Mouse (Mus musculus) c-Kit-positive CD71-positive TER-119-positive erythroid progenitor cells, embryonic 14.5 days (primary cell): ENCODE data around the gene Cobl.

Source experiments
- DNase-seq: peaks from one replicate; pipeline ENCODE4 v3.0.0-alpha.2; 2013; ENCODE audit warnings: low spot score

Gene Cobl

DNA sequence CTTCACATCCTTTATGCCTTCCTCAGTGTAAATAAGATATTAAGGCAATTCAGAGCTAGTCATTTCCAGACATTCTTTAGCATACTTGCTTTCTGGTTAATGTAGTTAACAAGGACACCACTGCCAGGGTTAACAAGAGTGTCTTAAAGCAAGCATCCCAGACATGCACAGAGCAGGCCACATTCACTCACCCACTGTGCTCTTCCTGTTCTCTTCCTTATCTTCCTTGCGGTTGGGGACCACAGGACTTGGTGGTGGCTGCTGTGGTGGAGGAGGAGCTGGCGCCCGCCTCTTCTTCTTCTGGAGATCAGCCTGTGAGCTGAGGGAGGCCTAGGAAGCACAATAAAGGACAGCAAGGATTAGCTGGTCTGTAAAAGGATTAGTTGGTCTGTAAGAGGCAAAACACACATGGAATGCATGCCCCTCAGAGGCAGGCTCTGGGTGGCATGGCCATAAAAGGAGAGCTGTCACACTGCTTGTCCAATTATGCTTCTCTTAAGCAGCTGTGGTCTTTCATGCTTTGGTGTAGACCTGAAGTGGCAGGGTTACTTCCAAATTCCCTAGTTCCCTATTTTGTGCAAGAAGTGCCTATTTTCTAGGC lies 155.2 kb downstream of the Cobl start:
- no peak for DNase-seq

DNA sequence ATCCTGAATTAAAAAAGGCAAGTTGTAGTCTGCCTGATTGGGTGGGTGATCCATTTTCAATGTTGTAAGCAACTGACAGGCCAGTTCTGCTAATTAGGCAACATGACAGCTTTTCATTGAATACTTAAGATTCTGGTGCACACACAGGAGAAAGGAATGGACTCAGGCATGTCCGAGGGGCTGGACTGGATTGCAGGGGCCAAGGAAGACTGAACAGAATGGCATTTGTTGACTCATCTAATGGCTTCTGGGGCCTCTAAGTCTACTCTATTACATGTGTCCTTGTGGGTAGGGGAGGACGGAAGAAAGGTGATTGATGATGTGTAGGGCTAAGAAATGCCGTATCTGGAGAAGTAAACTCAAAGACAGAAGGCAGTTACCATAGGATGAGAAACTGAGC lies 159.9 kb downstream of the Cobl start:
- no peak for DNase-seq

DNA sequence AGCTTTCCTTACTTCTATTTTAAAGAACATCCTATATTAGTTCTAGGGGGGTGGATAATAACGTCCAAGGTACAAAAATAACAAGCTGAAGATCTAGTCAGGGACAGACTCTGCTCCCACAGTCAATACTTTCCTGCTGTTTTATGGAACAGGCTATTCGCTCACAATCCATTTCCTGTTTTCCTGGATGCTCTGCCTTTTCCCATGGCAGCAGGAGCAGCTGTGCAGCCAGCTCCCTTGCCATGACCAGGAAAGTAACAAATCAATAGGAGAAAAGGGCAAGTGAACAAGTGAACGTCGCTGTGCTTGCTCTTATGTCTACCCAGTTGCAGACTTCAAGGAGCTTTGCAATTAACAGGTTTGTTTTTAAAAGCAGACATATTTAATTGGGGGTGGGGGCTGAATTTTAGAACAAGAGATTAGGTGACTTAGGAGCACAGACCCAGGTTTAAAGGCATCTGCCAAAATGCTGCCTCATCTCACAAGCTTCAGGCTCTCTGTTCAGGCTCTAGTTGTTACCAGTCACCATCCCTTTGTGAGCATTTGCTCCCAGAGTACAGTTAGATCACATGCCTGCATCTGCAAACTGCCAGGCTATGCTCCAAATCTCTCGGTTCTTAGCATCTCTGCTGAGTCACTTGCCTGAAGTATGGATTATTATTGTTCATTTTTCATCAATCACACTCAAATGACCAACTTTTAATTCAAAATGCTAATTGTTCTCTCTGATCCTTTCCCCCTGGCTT lies 164.9 kb downstream of the Cobl start:
- no peak for DNase-seq

DNA sequence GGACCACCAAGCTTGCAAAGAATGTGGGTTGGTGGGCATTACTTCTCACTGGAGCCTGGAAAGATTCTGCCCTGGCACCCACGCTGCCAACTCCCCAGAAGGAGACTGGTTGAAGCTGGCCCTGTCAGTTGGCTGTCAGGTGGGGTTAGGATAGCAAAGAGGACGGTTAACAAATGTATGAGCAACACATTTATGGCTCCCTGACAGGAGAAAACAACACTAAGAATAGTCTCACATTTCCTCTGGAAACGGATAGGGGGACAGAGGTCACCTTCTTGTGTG lies 173.2 kb downstream of the Cobl start:
- no peak for DNase-seq

DNA sequence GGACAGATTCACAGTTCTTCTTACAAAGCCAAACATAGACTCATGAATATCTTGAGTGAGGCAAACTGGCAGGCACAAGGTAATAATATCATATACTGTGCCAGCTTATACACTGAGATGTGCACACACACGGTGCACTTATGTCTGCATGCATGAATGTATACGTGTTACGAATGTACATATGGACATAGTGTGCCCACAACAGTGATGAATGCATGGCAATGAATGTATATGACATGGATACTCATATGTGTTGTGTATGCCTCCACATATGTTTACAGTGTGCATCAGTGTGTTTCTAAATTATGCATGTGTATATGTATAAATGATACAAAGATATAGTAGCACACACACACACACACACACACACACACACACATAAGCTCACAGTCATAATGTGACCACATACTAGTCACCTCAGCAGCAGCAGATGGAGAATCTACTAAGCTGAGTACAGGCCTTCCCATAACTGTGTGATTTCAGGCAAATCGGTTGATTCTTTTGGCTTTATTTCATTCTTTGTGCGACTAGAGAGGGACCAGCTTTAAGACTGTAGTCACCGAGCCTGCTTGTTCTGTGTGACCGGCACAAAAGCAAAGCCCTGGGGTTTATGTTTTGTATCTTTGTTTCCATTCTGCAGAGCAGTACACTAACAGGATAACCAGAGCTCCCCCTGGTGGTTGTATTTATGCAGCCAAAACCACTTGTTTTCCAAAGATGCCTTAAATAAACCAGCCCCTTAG lies 173.7 kb downstream of the Cobl start:
- peak; percentile 49 for DNase-seq

DNA sequence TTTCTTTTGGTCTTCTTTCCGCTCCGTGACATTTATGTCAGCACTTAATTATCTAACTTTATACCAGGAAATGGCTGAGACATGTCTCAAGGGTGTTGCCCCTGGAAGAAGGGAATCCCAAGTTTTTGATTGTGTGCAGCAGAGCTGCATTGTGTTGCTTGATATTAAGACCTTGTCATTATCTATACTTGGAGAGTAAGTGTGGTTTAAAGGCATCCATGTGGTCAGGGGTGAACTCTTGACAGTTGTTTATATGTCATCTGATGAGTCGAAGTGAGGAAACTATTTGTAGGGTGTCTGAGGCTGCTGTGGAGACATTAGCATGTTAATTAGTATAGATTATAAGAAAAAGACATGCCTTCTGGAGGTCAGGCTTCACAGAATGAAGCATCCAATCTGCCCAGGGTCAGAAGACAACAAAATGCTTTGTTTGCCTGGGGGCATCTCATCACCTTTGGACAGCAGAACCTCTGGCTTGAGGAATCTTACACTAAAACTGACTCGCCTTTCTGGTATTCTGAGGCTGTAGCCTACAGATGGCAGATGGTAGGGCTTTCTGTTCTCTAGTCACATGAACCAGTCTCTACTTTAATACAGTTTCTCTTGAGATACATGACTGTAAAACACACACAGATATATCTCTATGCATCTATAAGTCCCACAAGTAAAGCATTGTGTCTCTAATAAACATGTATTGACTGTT lies 179.3 kb downstream of the Cobl start:
- no peak for DNase-seq

DNA sequence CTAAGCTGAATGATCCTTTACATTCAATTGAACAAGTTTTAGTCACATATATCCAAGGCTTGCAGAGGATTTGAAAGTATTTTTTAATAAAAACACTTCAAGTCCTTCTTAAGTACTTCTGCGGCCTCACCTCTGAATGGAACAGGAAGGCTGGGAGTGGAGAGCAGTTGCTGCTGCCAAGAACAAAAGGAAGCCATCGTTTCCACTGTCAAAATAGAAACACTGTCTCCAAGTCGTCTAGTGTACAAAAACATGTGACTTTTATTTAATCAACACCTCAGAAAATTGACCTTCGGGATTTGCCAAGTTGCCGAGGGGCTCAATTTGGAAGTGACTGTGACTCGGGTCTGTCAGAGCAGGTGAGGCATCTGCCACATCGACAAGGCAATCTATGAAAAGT lies 184.0 kb downstream of the Cobl start:
- no peak for DNase-seq

DNA sequence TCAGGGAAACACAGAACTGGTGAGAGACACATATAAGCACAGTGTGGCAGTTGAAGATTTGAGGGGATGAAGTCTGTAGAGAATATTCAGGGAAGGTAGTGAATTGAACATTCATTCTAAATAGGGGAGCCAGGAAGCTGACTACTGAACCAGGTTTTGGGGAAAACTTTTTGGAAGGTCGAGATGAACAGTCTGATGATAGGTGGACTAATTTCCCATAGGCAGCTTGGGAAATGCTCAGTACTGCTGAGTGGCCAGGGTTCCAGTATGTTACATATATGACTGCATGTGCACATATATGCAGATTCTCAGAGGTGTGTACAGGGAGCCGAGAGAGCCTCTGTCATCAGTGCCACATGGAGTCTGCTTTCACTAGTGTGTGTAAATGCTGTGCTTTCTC lies 190.5 kb downstream of the Cobl start:
- DNase-seq = no peak

DNA sequence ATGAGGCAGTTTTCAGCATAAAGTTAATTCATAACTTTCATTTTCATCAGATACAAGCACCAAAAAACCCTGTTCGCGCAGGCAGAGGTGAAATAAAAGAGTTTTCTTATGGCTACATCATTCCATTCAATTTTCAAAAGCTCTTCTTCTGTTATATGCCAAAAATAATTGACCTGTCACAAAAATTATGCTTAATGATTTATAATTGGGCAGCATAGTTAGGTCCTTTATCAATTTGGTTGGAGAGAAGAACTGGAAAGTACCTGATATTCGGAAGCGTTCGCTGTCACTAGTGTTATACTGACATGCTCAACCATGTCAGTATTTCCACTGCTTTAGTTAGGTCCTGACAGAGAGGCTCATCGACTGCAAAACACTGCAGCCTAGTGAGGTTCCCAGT lies 191.0 kb downstream of the Cobl start:
- DNase-seq = no peak

DNA sequence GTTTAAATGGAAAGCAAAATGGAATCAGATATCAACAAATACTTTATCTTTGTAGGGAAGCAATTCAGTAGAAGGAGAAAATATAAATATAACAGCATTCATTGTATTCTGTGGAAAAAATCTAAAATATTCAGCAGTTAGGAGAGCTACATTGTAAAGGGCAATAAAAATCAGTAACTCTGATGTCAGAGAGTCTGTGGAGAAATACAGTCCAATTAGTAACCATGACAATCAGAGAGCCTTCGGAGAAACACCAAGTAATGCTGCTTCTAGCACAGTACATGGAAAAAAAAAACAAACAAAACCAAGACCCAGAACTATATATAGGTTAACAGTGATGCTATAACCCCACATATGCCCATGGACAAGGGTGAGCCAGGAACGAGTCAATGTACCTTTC lies 206.3 kb downstream of the Cobl start:
- no peak for DNase-seq

DNA sequence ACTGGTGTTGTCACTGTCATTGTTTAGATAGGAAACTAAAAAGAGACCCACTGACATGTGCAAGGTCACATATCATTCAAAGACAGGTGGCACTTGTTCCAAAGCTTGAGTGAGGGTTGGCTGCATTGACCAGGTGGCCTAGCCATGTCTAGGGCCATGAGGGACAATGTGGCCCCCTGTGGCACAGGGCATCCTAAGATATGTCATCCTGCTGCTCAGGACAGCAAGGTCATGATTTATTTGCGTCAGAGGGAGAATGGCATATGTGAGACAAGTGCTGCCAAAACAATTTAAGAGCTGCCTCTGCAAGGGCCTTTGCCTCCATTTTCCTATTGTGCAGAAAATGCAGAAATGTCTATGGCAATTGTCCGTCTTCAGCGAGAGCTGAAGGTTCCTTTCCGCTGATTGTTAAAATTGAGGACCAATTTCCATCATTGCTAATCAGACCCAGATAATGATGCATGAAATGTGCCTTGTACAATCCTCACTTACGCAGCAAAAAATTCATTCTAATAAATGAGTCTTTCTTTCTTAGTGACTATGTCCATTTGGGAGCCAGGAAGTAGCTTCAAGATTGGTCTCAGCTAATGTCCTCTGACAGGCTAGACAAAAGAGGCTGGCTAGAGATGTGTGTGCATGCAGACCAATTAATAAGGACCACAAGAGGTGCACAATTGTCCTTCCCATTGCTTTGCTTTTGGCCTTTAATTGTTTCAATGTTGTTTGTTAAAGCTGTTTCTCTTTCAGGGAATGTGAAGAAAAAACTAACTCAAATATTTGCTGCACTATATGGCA lies 207.2 kb downstream of the Cobl start:
- no peak for DNase-seq

DNA sequence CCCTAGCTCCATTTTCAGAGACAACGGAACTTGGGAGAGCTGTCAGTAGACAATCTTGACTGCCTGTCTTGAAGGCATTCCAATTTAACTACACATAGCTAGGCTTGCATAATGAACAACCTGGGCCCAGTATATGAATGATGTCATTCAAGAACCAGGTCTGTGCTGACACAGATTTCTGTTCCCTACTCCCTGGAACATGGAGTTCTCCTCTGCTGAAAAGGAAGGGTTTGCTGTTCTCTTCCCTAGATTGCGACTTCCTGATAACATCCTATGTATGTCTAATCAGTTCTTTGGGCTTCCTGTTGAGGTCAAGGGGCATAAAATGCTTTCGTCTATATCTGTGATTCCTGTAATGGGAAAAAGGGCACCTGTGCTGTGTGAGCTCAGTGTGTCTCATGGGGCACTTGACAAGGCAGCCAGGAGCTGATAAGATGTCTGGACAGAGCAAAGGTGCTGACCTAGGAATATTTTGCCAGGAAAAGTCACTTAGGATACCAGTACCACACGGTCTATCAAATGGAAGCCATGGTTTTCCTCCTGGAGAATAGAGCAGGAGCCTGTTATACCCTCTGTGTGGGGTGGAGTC lies 219.3 kb downstream of the Cobl start:
- no peak for DNase-seq

DNA sequence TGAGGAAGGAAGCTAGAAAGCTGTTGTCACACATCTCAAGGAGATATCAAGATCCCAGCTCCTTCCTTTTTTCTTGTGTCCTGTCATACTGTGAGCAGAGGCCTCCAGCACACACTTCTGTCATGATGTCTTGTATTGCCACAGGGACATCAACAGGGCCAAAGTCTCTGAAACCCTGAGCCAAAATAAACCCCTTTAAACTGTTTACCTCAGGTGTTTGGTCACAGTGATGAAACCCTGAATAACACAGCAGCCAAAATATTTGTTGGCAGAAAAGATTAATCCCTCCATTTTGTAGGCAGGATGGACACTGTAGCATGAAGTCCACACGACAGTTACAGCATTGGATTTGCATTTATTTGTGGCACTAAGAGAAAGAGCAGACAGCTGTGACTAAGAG lies 228.4 kb downstream of the Cobl start:
- no peak for DNase-seq

DNA sequence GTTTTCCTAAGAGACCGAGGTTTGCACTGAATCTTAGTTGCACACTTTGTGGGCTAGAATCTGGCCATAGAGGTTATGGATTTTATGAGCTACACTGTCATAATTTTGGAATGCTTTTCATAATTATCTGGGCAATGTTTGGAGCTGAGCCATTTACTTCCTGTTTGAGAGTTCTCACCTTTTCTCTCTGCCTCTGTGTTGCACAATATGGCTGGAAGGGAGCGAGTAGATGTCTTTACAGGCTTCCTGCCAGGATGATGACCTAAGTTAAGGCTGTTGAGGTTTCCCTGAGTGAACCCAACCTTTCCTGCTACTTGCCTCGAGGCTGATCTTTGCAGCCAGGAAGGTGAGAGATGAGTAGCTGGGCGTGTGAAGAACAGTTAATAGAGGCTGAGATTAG lies 229.9 kb downstream of the Cobl start:
- no peak for DNase-seq

DNA sequence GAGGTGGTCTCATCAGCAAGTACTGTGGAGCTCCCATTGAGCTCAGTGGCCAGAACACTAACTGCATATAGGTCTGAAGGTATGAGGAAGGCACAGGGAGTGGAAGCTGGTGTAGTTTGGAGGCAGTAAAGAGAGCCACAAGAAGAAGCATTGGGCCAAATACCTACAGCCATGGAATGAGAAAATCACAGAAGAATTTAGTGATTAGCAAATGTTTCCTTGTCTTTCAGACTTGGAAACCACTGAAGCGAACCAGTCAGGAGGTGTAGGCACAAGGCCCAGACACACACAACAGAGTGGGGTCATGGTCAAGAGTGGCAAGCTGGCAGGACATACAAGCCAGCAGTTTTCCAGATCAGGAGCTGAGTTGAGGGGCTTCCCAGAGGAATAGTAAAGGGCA lies 230.6 kb downstream of the Cobl start:
- no peak for DNase-seq

DNA sequence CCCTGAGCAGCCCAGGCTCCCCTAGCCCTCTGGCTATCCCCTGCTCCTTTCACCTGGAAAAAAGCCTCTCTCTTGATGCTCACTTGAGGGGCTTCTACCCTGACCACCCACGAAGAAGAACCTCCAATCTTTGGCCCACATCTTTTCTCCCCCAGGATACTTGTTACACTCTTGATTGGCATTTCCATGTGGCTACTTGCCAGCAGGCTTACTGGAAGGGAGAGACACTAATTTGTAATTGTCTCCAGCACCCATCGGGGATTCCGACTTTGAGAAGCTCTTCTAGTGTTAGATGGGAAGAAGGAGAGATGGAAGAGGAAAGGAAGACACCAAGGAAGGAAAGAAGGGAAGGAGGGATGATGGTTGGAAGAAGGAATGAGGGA lies 232.0 kb downstream of the Cobl start:
- DNase-seq = no peak

DNA sequence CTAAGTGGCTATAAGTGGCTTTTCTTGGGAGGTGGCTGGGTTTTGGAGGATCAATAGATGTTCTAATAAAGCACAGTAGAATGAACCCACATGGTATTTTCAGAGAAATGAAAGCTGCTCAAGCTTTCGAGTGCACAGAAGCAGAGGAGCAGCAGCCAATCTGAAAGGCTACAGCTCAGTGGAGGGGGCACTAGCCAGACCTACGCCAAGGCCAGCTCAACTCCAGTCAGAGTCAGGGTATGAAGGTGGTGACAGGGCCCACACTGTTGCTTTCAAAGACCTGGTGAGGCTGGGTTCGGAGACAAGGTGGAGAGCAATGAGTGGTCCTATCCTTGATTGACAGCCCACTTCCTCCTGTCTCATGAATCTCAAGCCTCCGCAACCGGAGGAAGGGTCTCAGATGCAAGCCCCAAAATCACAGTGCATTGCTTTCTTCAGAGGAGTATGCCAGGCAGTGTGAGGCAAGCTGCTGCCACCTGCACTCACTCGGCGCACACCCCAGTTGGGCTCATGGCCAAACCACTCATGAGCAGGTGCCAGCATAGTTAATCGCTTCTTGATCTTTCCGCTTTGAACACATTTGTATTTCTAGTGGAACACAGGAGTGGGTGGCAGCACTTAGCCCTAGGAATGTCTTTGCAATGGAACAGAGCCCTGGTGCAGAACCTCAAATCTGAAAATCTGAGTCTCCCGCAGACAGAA lies 232.6 kb downstream of the Cobl start:
- DNase-seq = no peak

DNA sequence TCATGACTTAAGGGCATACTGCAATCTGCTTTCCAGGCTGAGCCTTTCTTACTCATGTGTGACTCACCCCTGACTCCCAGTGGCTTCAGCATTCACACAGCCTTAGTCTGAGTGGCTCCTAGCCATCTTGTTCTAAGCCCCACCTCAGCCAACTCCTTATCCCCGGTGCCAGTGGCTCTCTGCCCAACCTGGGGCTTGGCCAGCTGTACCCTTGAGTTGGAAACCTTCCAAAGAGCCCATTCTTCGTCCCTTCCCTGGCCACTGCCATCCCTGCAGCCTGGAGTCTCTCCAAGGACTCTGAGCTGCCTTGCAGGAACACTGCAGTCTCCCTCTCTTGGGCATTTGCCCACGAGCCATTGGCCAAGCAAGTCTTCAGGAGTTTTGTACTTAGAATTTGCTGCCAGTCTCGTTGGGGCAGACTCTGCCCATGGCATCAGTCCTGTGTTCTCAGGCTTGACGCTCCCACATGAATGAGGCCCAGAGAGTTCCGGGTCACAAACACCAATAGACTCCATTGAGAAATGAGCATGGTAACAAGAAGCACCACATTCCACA lies 233.2 kb downstream of the Cobl start:
- no peak for DNase-seq

DNA sequence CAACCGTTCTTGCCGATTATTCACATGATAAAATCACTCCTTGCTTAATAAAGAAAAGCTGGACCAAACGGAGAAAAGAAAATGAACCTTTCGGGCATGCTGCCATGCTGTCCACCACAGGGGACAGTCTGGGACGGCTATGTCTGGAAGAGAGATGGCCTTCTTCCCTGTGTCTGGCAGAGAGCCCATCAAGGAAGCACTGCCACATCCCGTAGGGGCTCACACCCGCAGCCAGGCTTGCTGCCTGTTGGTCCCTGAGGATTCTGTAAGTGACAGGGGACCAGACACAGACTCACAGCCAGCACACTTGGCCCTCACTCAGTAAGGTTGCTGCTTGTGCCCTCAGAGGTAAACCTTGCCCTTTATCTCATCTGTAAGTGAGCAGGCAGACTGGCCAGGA lies 235.3 kb downstream of the Cobl start:
- DNase-seq = no peak

DNA sequence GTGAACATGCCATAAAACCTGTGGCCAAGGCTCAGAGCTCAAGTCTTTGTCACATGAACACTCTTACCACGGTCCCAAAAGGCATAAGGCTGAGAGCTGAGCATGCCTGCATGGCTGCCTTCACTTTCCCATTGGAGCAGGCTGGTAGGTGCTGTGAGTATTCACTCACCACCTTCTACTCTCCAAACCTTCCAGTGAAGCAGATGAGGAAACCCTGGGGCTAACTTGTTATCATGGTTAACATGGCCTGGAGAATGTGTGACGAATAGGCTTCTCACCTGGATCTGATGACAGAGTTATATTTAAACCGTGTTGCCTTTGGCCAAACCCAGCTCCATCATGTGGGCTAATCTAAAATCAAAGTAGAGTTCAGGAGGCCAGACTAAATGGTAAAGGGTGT lies 237.4 kb downstream of the Cobl start:
- DNase-seq = no peak
